Mouse (Mus musculus) retina, postnatal 1 day (tissue): Measurements from ENCODE around the gene Ccnyl1.

Experiments used
- DNase-seq: peaks from one replicate; pipeline ENCODE4 v3.0.0-alpha.2; 2012

The Ccnyl1 gene

GRCm38 (mm10) chr1:64705230-64705629 lies 15.0 kb downstream of the Ccnyl1 start:
- peak; percentile 81 for DNase-seq

GRCm38 (mm10) chr1:64706610-64707009 lies 16.4 kb downstream of the Ccnyl1 start:
- no peak for DNase-seq

- peak; percentile 64 for DNase-seq
Observed at GRCm38 (mm10) chr1:64709891-64710290, 19.6 kb downstream of the Ccnyl1 start.

GRCm38 (mm10) chr1:64712006-64712760 lies 21.9 kb downstream of the Ccnyl1 start:
- no peak for DNase-seq

GRCm38 (mm10) chr1:64715458-64715857 lies 25.2 kb downstream of the Ccnyl1 start:
- no peak for DNase-seq

- no peak for DNase-seq
Observed at GRCm38 (mm10) chr1:64716589-64717304, 26.5 kb downstream of the Ccnyl1 start.

GRCm38 (mm10) chr1:64717504-64717903 lies 27.2 kb downstream of the Ccnyl1 start:
- peak; percentile 71 for DNase-seq

GRCm38 (mm10) chr1:64721034-64721587 lies 30.9 kb downstream of the Ccnyl1 start:
- no peak for DNase-seq

GRCm38 (mm10) chr1:64730046-64730445 lies 39.8 kb downstream of the Ccnyl1 start:
- no peak for DNase-seq

GRCm38 (mm10) chr1:64731341-64732020 lies 41.2 kb downstream of the Ccnyl1 start:
- DNase-seq: peak; percentile 65

- DNase-seq: no peak
Observed at GRCm38 (mm10) chr1:64732161-64732560, 41.9 kb downstream of the Ccnyl1 start.

- no peak for DNase-seq
Observed at GRCm38 (mm10) chr1:64732637-64733200, 42.5 kb downstream of the Ccnyl1 start.

- no peak for DNase-seq
Observed at GRCm38 (mm10) chr1:64733453-64734245, 43.4 kb downstream of the Ccnyl1 start.

GRCm38 (mm10) chr1:64734771-64735750 lies 44.8 kb downstream of the Ccnyl1 start:
- DNase-seq: peak; percentile 68

- DNase-seq: peak; percentile 90
Observed at GRCm38 (mm10) chr1:64735781-64736680, 45.8 kb downstream of the Ccnyl1 start.

GRCm38 (mm10) chr1:64736681-64737501 lies 46.6 kb downstream of the Ccnyl1 start:
- DNase-seq: peak; percentile 51

GRCm38 (mm10) chr1:64737502-64738179 lies 47.4 kb downstream of the Ccnyl1 start, which contains the start of gene Fzd5:
Gene Fzd5 (minus strand): TSS chr1:64737751.
- peak; percentile 99 for DNase-seq

- DNase-seq: no peak
Observed at GRCm38 (mm10) chr1:64738180-64738555, 47.9 kb downstream of the Ccnyl1 start.
